Mouse (Mus musculus) layer of hippocampus, postnatal 25 days (tissue): ENCODE data around the gene H2-Q1. TPM values are rescaled to one million over a fixed set of nuclear protein-coding genes. Genes with fewer than 3 reads are reported as not detected.
"Not testable (repeated sequence)": the region's sequence is repeated elsewhere in the genome, so short reads cannot be mapped to it uniquely, and the experiment has no call there.

ENCODE experiments used
- DNase-seq, 2 experiments: peaks; one replicate each; pipeline ENCODE4 v3.0.0; 2022; ENCODE audit warnings: mixed read lengths in 2 of 2, low spot score in 1 of 2; ENCODE audit errors: extremely low spot score in 1 of 2
- total RNA-seq, 2 experiments: library from RNA; stranded (reverse); gene quantifications; 2 replicates each; pipeline ENCODE4 v1.2.3; 2021

Gene H2-Q1
- total RNA-seq, result under 1 TPM in 1 of 2 experiments, not detected in 1; 0.42 TPM

DNA sequence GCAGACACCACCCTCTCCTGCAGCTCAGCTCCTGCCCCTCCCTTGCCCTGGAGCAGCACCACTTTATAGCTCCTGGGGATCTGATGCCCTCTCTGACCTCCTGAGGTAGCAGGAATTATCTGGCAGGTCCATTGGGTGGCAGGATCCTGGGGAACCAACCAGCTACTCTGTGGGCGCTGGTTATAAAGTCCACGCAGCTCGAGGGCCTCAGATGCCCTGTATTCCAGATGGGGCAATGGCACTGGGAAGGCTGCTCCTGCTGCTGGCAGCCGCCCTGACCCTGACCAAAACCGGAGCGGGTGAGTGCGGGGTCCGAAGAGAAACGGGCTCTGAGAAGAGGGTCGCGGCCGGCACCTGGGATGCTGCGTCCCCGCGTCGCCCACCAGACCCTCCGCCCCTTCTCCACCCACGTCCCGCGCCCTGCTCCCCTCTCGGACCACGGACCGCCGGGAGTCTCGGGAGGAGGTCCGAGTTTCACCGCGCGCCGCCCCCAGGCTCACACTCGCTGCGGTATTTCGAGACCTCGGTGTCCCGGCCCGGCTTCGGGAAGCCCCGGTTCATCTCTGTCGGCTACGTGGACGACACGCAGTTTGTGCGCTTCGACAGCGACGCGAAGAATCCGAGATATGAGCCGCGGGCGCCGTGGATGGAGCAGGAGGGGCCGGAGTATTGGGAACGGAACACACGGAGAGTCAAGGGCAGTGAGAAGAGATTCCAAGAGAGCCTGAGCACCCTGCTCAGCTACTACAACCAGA is at the start of gene H2-Q1:
H2-Q1 (plus strand) TSS at position 79 of the 755 bp plus-strand sequence.
- no peak for DNase-seq

DNA sequence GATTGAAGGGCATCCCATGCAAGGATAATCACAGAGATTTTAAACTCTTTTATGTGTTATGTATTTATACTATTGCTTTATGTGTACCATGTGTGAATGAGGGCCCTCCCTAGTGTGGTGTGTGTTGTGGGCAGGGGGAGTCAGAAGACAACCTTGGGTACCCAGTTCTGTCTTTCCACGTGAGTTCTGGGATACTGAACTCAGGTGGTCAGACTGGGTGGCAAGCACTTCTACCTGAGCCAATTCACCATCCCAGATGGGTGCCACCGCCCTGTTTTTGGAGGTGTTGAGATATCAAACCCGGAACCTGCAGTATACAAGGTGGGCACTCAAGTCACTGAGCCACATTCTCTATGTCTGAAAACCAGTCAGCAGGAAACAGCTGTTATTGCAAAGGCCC is 48.0 kb upstream of the H2-Q1 start:
- no peak for DNase-seq

DNA sequence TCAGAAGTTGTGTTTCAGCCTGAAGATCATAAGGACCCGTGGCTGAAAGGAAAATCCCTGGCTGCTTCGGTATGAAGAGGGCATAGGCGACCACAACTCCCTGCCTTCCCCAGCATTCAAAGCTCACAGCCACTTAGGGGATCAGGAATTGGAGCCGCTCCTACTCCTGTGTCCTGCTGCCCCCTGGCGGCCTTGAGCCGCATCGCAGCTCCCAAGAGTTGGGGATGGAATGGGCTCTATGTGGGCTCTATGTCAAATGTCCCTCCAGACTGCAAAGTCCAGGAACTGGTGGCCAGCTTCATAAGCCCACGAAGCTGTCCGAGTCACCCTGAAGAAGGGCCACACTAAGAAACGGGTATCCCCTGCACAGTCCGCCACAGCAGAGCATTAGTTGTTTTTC is 45.4 kb upstream of the H2-Q1 start:
- DNase-seq, result peak; percentile 91 to 97

DNA sequence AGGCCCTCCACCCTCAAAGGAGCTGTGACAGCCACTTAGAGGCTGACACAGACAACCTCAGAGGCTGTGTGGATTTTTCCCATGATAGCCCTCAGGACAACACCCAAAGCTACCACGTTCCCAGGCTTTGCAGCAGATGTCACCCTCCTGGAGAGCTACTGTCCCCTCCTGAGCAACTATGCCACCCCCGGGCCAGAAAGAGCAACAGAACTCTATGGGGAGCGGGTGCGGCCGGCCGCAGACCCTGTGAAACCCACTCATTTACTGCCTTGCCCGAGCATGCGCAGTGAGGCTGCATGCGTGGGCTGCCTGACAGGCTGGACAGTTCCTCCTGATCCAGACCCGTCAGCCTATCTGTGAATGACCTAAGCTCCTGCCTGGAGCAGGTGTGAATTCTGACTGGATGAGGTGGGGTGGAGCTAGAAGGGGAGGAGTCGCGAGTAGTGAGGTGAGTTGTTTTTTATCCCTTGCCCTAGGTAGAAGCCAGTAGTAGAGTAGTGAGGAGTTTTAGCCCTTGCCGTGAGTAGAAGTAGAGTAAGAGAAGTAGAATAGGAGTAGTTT is 43.8 kb upstream of the H2-Q1 start:
- DNase-seq, result no peak

DNA sequence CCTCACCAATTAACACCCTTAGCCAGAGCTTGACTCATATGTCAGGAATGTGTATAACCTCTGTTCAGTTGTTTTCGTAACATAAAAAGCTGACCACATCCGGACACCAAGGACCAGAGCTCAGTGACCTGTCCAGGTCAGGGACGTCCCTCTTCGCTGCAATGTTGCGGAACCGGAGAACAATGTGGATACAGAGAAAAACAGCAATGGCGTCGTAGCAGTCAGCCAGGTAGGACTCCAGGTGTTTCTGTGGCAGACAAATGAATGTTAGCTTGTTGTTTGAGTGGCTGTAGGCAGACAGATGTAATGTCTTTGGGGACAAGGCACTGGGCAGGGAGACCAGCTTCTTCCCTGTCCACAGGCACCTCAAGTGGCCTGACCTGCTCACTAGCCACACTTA is 42.2 kb upstream of the H2-Q1 start:
- no peak for DNase-seq

DNA sequence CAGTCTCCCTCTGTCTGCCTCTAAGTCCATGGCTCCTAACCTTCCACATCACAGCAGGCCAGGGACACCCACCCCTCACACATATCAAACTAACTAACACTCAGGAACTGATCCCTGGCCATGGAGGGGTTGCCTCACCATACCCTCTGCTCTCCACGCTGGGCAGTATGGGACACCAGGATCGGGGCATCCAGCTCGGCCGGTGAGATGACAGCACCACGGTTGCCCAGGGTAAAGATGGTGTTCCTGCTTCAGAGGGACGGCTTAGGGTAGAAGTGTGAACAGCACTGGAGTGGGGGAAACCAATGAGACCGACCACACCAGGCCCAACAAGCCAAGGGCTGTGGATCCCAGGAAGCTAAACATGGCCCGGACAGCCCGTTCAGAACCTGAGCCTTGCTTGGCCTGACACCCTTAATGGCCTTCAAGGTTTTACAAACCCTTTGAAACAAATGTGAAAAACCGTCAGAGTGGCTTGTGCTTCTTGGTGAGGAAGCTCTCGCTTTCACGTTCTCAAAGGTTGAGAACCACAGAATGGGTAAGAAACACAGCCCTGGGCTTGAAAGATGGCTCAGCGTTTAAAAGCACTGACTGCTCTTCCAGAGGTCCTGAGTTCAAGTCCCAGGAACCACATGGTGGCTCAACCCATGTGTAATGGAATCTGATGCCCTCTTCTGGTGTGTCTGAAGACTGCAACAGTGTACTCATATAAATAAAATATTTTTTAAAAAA is 41.1 kb upstream of the H2-Q1 start:
- no peak for DNase-seq

DNA sequence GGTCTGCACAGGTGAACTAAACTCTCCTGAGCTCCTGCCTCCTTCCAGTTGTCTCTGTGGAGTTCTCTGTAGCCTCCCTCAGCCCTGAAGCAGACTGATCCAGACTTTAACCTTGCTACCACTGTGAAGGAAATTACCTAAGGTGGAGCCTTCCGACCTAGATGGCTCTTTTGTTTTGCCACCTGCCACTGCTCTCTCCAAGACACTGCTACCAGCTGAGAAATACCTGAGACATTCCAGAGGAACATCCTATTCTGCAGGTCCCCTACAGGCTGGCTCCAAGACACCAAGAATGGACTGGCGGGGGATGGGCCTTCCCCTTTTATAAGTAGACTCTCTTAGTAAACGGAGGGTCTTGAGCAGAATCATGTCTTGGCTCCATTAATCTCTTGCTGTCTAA is 39.9 kb upstream of the H2-Q1 start:
- no peak for DNase-seq

DNA sequence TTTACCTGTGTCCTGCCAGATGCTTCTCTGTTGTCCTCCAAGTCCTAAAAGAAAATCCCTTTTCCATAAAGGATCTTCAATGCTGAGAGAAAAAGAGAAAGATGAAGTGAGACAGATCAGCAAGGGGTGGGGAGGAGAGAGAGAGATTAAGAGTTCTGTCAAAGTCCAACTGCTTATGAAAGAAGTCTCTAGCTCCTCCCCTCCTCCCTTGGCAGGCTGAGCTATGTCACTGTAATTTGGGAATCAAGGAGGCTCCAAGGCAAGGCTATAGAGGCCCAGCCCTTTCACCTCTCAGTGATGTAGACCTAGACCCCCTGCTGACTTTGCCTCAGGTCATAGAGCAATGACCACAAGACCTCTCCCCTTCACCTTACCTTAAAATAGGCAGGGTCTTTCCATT is 34.8 kb upstream of the H2-Q1 start:
- DNase-seq, result no peak

DNA sequence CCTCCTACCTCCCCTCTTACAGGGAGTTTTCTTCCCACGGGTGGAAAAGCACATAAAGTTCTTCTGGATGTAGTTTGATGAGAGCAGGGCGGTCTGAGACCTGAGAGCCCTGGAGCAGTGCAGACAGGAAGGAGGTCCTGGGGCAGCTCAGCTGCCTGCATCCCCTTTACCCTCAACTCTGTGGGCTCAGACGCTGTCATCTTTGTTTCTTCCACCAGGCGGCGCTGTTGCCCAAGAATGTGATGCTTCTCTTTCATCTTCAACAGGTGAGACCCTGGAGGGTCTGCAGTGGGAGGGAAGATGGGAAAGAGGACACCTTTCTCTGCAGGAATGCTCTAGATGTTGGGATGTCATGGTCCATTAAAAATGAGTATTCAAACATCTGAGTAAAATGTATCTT is 24.4 kb upstream of the H2-Q1 start:
- peak; percentile 33 to 75 for DNase-seq

DNA sequence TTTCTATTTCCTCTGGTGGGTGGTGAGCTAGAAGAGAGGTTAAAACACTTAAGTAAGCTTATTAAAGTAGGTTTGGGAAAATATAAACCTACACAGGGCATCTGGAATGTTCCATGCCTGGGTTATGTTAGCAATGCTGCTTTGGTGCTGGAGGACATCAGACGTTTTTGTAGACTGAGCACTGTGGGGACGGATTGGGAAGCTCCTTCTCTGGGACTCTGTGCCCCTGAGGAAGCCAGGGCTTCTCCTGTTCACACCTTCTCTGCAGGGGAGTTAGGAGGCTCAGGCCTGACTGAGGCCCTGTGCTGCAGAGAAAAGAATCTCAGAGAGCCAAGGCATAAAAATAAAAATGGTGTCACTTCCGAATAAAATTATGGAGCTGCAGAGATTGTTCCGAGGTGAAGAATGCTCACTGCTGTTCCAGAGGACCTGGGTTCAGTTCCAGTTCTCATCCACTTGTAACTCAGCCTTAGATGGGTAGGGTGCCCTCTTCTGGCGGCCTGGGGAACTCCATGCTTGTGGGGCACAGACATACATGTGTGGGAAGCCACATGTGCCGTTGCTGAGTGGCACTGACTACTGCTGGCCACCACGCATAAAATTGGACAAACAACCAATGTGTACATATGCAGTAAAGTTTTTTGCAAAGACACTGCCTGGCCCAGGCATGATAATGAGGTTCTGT is 19.8 kb upstream of the H2-Q1 start:
- DNase-seq, result not testable (repeated sequence)

DNA sequence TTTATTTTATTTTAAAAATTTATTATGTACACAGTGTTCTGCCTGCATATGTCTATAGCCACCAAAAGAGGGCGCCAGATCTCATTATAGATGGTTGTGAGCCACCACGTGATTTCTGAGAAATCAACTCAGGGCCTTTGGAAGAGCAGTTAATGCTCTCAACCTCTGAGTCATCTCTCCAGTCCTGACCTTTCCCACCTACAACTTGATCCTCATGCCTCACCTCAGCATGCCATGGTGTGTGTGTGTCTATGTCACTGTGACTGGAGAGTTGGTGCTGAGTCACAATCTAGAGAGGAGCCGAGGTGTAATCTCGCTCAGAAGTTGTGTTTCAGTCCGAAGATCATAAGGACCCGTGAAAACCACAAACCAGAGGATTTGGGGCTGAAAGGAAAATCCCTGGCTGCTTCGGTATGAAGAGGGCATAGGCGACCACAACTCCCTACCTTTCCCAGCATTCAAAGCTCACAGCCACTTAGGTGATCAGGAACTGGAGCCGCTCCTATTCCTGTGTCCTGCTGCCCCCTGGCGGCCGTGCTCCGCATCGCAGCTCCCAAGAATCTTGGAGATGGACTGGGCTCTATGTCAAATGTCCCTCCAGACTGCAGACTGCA is 18.5 kb upstream of the H2-Q1 start:
- DNase-seq, result peak; percentile 95 to 100

DNA sequence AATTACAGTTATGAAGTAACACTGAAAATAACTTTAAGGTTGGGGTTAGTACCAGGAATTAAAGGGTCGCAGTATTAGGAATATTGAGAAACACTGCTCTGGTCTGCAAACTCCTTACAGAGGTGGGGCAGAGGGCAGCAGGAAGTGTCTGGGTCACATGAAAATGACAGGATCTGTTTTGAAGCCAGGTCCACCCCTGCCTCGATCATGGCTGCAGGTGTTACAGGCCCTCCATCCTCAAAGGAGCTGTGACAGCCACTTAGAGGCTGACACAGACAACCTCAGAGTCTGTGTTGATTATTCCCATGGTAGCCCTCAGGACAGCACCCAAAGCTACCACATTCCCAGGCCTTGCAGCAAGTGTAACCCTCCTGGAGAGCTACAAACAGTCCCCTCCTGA is 16.9 kb upstream of the H2-Q1 start:
- no peak for DNase-seq

DNA sequence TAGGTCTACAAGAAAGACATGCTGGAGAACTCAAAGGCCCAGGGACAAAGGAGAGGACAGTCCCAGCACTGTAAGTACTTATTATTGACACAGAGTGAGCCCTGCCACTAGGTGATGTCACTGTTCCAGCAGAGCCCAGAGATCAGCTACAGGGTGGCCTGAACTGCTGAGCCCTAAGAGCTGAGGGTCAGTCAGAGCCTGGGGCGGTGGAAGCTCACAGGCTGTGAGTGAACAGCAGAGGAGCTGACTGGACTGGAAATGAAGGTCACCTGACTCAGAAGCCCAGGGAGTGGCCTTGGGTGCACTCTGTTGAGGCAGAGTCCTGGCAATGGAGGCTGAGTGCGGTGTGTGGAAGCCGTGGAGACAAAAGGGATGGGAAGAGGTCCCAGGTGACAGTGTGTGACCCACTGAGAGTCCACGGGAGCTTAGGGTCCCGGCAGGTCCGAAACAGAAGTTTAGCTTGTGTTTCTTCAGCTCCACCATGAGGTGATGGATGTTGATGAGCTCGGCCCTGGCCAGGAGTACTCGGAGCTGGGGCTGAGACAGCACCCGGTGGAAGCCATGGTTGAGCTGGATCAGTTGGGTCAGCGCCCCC is 16.4 kb upstream of the H2-Q1 start:
- DNase-seq, result no peak

DNA sequence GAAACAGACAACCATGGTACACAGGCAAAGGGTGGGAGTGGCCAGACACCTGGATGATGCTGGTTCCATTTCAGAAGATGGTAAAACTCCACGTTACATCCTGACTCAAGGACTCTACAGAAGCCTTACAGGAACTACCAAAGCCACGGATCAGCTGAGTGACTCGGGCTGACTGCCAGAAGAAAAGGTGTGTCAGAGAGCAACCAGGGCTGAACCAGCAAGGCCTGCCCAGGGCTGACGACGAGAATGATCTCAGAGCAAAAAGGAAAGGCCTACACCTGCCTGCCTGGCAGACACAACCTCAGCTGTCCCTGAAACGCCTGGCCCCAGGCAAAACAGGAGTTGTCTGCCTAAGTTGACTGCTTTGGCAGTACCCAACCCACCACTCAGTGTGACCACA is 15.7 kb upstream of the H2-Q1 start:
- no peak for DNase-seq

DNA sequence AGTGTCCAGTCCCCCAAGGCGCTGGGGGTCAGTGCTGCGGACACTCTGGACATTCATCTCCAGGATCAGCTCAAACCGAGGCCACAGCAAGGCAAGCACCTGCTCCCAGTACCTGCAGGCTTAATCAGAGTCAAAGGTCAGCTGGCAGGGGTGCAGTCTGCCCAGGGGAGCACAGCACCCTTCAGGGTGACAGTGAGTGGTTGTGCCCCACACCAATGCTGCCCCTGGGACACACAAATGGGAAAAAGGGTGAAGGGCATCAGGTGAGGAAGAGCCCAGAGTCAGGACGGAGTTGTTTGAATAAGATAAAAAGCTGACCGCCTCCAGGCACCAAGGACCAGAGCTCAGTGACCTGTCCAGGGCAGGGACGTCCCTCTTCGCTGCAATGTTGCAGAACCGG is 15.3 kb upstream of the H2-Q1 start:
- not testable (repeated sequence) for DNase-seq

DNA sequence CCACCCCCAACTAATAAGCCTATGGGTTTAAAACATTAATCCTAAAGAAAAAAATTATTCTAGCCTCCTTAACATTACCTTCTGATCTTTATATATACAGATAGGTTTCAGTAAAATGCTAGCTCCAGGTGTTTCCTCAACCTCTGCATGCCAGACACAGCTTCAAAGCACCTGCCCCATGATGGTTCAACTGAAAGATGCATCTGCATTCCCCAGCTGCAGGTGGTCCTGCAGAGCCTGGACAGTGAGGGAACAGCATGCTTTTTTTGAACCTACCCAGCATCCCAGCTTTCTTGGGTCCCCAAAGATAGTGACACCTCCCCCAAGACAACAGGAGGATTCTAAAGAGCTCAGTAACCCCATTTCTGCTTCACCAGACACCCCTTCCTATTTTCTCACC is 1.5 kb upstream of the H2-Q1 start:
- no peak for DNase-seq

DNA sequence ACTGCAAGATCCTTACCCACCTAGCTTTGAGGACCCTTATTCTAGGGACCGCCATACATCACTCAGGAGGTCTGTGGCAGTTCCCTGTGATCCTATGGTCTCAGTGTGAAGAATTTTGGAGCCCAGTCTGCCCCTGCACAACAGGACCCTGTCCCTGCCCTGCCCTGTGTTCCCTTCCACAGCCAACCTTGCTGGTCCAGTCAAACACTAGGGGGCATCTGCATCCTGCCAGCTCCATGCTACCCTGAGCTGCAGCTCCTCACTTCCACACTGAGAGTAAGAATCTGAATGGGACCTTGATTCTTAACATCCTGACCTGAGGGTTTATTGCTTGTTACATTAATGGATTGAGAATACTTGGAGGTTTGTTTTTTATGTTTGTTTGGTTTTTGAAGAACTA is 4.9 kb downstream of the H2-Q1 start:
- not testable (repeated sequence) for DNase-seq

DNA sequence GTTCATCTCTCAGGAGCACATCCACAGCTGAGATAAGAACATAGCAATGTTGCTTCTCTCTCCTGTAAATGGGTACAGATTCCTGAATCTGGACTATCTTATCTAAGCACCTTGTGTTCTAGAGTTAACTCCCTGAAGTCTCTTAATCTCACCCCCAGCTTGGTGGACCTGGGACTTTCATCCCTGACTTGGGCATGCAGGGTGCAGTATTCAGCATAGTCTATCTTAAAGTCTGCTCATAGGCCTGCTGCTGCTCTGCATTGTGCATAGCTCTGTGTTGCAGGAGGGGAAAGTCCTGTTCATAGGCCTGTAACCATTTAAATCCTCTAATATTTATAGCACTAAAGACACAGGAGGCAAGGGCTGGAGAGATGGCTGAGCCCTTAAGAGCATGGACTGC is 5.8 kb downstream of the H2-Q1 start:
- DNase-seq, result not testable (repeated sequence)

DNA sequence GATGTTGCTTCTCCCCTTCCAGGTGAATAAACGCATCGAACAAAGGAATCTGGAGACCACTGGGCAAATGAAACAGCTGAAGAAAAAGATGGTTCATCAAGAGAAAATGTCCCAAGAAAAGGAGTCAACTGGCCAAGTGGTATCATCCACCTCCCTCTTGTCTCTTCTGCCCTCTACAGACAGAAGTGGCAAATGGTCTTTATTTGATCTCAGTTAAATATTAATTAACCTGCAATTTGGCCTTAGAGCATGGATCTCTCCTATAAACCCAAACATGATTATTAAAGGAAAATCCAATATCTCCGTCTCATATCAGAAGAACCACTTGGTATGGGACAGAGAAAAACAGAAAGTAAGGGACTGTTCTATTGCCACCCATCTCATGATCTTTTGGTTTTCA is 9.5 kb downstream of the H2-Q1 start:
- not testable (repeated sequence) for DNase-seq

DNA sequence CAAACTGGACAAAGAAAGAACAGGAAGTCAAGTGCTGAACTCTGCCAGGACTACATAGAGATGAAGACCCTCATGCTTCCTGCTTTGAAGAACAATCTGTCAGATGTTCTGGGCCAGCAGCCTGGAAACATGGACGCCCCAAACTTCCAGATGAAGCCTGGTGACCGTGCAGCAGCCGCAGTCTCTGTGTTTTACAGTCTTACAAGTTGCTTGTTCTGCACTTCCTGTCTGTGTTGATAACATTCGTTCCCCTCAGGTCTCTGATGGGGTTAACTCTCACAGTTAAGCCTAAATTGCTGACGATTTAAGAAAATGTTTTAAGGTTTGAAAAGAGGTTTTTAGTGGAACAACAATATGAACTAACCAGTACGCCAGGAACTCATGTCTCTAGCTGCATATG is 11.3 kb downstream of the H2-Q1 start:
- not testable (repeated sequence) for DNase-seq
